Mouse (Mus musculus) E14TG2a.4 (cell line): ENCODE data around the gene Dcps.

Experiments
- CTCF ChIP-seq: conservative IDR thresholded peaks from 2 replicates; pipeline ENCODE4 v1.5.1; 2014; ENCODE audit warnings: low read length
- NANOG ChIP-seq: IDR thresholded peaks from 2 replicates; pipeline ENCODE4 v1.6.1; 2014; ENCODE audit warnings: borderline replicate concordance, low read length, mixed read lengths

GRCm38 (mm10) chr9:35175251-35176123 is at the start of gene Dcps:
- no peak for TF ChIP-seq CTCF
- no peak for TF ChIP-seq NANOG
